Mouse (Mus musculus): ENCODE measurements around the gene Malrd1.

Malrd1 gene

GRCm38 (mm10) chr2:16029752-16030151 is 503.5 kb downstream of the Malrd1 start:
- no peak for DNase-seq (ENCODE audit: low spot score in 2 of 2)

- DNase-seq (ENCODE audit: low spot score in 2 of 2) = no peak
Measured at GRCm38 (mm10) chr2:16031559-16031958, 505.3 kb downstream of the Malrd1 start.

- DNase-seq (ENCODE audit: low spot score in 2 of 2) = no peak
Measured at GRCm38 (mm10) chr2:16032804-16033203, 506.5 kb downstream of the Malrd1 start.

GRCm38 (mm10) chr2:16110696-16111095 is 584.4 kb downstream of the Malrd1 start:
- no peak for DNase-seq (ENCODE audit: low spot score in 2 of 2)

- DNase-seq (ENCODE audit: low spot score in 2 of 2) = no peak
Measured at GRCm38 (mm10) chr2:16113333-16113732, 587.1 kb downstream of the Malrd1 start.

- no peak for DNase-seq (ENCODE audit: low spot score in 2 of 2)
Measured at GRCm38 (mm10) chr2:16147999-16148398, 621.7 kb downstream of the Malrd1 start.

- DNase-seq (ENCODE audit: low spot score in 2 of 2) = no peak
Measured at GRCm38 (mm10) chr2:16152623-16153022, 626.3 kb downstream of the Malrd1 start.

GRCm38 (mm10) chr2:16163246-16163989 is 637.1 kb downstream of the Malrd1 start:
- peak; percentile 15 to 59 for DNase-seq (ENCODE audit: low spot score in 2 of 2)

GRCm38 (mm10) chr2:16168611-16169010 is 642.3 kb downstream of the Malrd1 start:
- DNase-seq (ENCODE audit: low spot score in 2 of 2) = no peak

GRCm38 (mm10) chr2:16172086-16172485 is 645.8 kb downstream of the Malrd1 start:
- DNase-seq (ENCODE audit: low spot score in 2 of 2) = no peak

GRCm38 (mm10) chr2:16173355-16173754 is 647.1 kb downstream of the Malrd1 start:
- no peak for DNase-seq (ENCODE audit: low spot score in 2 of 2)

GRCm38 (mm10) chr2:16182140-16182539 is 655.9 kb downstream of the Malrd1 start:
- peak in 1 of 2 experiments; percentile 6 for DNase-seq (ENCODE audit: low spot score in 2 of 2)

- no peak for DNase-seq (ENCODE audit: low spot score in 2 of 2)
Measured at GRCm38 (mm10) chr2:16183158-16183557, 656.9 kb downstream of the Malrd1 start.

GRCm38 (mm10) chr2:16210016-16210415 is 683.7 kb downstream of the Malrd1 start:
- DNase-seq (ENCODE audit: low spot score in 2 of 2) = no peak

GRCm38 (mm10) chr2:16212752-16213151 is 686.5 kb downstream of the Malrd1 start:
- DNase-seq (ENCODE audit: low spot score in 2 of 2) = no peak

- no peak for DNase-seq (ENCODE audit: low spot score in 2 of 2)
Measured at GRCm38 (mm10) chr2:16214111-16214510, 687.8 kb downstream of the Malrd1 start.

- peak in 1 of 2 experiments; percentile 28 for DNase-seq (ENCODE audit: low spot score in 2 of 2)
Measured at GRCm38 (mm10) chr2:16228187-16228832, 702.0 kb downstream of the Malrd1 start.

- no peak for DNase-seq (ENCODE audit: low spot score in 2 of 2)
Measured at GRCm38 (mm10) chr2:16240861-16241260, 714.6 kb downstream of the Malrd1 start.

- no peak for DNase-seq (ENCODE audit: low spot score in 2 of 2)
Measured at GRCm38 (mm10) chr2:16243097-16243496, 716.8 kb downstream of the Malrd1 start.

- no peak for DNase-seq (ENCODE audit: low spot score in 2 of 2)
Measured at GRCm38 (mm10) chr2:16248861-16249260, 722.6 kb downstream of the Malrd1 start.

GRCm38 (mm10) chr2:16252274-16252673 is 726.0 kb downstream of the Malrd1 start:
- DNase-seq (ENCODE audit: low spot score in 2 of 2) = no peak
